Mouse (Mus musculus): ENCODE data around the gene Tor1aip1. TPM values are rescaled to one million over a fixed set of nuclear protein-coding genes. Genes with fewer than 3 reads are reported as not detected.

The Tor1aip1 gene
- 54.7 and 55.2 TPM in 2 replicates for polyA plus RNA-seq (2015; fragmentation: Nextera tagmentation; extraction: Ambion mirVana)

DNA sequence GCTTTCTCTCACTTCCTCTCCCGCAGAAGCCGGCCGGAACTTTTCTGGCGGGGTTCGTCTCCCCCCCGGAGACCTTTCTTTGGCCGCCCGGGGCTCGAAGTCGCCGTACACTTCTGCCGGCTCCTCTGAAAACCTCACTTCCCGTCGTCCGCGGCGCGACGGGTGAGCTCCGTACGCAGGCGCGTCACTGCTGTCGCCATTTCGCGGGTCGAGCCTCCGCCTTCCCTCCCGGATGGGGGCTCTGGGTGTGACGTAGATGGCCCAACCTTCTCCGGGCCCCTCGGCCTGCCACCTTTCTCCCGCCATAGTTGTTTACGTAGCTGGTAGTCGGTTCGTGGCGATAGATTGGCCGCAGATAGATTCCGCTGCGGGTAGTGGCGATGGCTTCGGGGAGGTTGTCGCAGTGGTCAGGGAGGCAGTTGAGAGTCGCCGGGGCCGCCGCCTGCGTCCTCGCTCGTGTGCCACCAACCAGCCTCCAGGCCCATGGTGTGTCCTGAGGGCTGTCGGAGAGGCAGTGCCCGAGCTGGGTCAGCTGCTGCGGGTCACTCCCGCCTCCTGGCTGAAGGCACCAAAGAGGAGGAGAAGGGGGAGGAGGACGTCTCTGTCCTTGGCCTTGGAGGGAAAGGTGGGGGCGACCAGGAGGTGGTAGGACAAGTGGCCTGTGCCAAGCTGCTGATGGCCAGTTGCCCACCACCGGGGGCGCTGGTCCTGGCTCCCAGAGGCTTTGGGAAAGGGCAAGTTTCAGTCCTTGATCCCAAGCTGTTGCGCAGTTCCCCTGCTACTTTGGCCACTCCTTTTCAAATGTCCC lies at the start of gene Tor1aip1:
Gene Tor1aip1 (minus strand): TSS at position 551 of the 808 bp plus-strand sequence.
- H3K9ac ChIP-seq (ENCODE audit: low read depth, low read length), result peak within 1 kb of the TSS; percentile 84
- DNase-seq (ENCODE audit: low spot score) (peak; percentile 99), ATAC-seq (replicated peaks; ENCODE audit: low FRiP score, low read depth) (peak; percentile 94)
- peak within 1 kb of the TSS; percentile 73 for H3K4me2 ChIP-seq (ENCODE audit: low read length)
- peak; percentile 86 for TF ChIP-seq CTCF (IDR thresholded peaks at IDR 0.05; ENCODE audit: low read depth)
- H3K4me1 ChIP-seq (replicated peaks; ENCODE audit: insufficient read depth, low read length), result 0 out of 2 replicates have a peak, but pooled peaks cover 5% of the 10 kb centered on the region
- H3K27me3 ChIP-seq (ENCODE audit: insufficient read depth, low read length), result no peaks in the 10 kb centered on the region
- peak within 1 kb of the TSS; percentile 90 for H3K4me3 ChIP-seq (replicated peaks; ENCODE audit: low read depth, low read length)
- under 1% methylated on average over 59 of the region's 59 CpGs for WGBS
- H3K9me3 ChIP-seq (replicated peaks; ENCODE audit: low read length), result no peaks in the 10 kb centered on the region
- peak within 1 kb of the TSS; percentile 100 for H3K27ac ChIP-seq
- peaks cover 19% of the 10 kb centered on the region for H3K36me3 ChIP-seq (ENCODE audit: insufficient read depth, low read length)

DNA sequence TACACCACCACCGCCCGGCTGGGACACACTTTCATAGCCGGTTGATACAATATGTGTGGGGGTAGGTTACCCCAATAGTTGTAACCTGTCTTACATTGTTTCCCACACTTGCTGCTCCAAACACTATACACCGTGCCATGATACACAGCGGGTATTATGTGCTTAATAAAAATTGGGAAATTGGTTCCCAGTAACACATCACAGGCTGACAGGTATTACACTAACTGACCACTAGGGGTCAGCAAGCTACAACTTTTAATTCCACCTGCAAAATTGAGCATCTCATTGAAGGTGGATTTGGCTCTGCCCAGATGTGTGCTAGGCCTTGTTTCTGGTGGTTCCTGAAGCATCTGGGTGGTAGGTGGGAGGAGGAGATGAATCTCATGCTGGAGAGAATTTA lies 49.5 kb upstream of the Tor1aip1 start:
- Histone ChIP-seq H3K4me1 (replicated peaks; ENCODE audit: insufficient read depth, low read length) (no peaks in the 10 kb centered on the region), H3K27ac (no peak overlapping the region), H3K27me3 (ENCODE audit: insufficient read depth, low read length) (no peaks in the 10 kb centered on the region; the same call in 1 of the 2 replicates), H3K4me2 (ENCODE audit: low read length) (no peak overlapping the region), H3K4me3 (replicated peaks; ENCODE audit: low read depth, low read length) (no peak overlapping the region), H3K36me3 (ENCODE audit: insufficient read depth, low read length) (no peaks in the 10 kb centered on the region), H3K9me3 (replicated peaks; ENCODE audit: low read length) (no peaks in the 10 kb centered on the region), H3K9ac (ENCODE audit: low read depth, low read length) (no peak overlapping the region)
- peak; percentile 89 for TF ChIP-seq CTCF (IDR thresholded peaks at IDR 0.05; ENCODE audit: low read depth)
- WGBS, result 54% methylated on average over 5 of the region's 5 CpGs
- DNase-seq (ENCODE audit: low spot score) (peak; percentile 87), ATAC-seq (replicated peaks; ENCODE audit: low FRiP score, low read depth) (0 out of 2 replicates have a peak, but pooled peaks have one; percentile 8)

DNA sequence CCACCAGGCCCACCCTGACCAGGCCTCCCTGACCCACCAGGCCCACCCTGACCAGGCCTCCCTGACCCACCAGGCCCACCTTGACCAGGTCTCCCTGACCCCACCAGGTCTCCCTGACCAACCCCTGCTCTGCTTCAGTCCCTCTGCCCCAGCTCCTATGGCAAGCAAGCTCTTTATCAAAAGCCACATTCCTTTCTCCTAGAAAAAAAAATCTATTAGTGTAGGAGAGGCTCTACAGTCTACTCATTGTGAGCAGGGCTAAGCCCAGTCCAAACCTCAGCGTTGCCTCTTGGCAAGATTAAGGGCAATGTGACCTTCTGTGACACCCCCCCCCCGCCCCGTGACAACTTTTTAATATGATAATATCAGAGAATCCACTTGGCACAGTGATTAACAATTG lies 48.3 kb upstream of the Tor1aip1 start:
- Histone ChIP-seq H3K4me1 (replicated peaks; ENCODE audit: insufficient read depth, low read length) (no peaks in the 10 kb centered on the region), H3K36me3 (ENCODE audit: insufficient read depth, low read length) (no peaks in the 10 kb centered on the region), H3K27me3 (ENCODE audit: insufficient read depth, low read length) (no peaks in the 10 kb centered on the region; the same call in 1 of the 2 replicates), H3K9me3 (replicated peaks; ENCODE audit: low read length) (no peaks in the 10 kb centered on the region), H3K4me3 (replicated peaks; ENCODE audit: low read depth, low read length) (no peak overlapping the region), H3K27ac (no peak overlapping the region), H3K4me2 (ENCODE audit: low read length) (no peak overlapping the region), H3K9ac (ENCODE audit: low read depth, low read length) (no peak overlapping the region)
- TF ChIP-seq CTCF (IDR thresholded peaks at IDR 0.05; ENCODE audit: low read depth), result no peak
- ATAC-seq (replicated peaks; ENCODE audit: low FRiP score, low read depth) (no peak), DNase-seq (ENCODE audit: low spot score) (no peak)
- 73% methylated on average over 3 of the region's 3 CpGs for WGBS

DNA sequence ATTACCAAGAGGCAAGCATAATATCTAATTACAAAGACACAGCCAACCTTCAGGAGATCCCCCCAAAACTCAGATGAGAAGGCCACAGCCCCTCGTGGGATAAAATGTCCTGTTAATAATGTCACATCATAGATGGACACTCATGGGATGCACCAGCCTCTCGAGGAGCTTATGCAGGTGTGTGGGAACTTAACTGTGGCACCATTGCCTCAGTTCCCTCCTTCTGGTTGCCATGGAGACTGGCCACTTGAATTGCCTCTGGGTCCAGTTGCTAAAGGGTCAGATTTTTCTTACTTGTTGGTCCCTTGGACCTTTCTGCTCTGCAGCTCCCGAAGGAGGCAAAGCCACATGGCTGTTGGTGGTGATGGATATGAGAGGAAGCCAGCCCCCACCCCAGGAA lies 41.4 kb upstream of the Tor1aip1 start:
- Histone ChIP-seq H3K9ac (ENCODE audit: low read depth, low read length) (no peak overlapping the region), H3K27me3 (ENCODE audit: insufficient read depth, low read length) (no peaks in the 10 kb centered on the region), H3K9me3 (replicated peaks; ENCODE audit: low read length) (no peaks in the 10 kb centered on the region), H3K4me1 (replicated peaks; ENCODE audit: insufficient read depth, low read length) (no peaks in the 10 kb centered on the region), H3K4me2 (ENCODE audit: low read length) (no peak overlapping the region), H3K27ac (no peak overlapping the region), H3K4me3 (replicated peaks; ENCODE audit: low read depth, low read length) (no peak overlapping the region), H3K36me3 (ENCODE audit: insufficient read depth, low read length) (no peaks in the 10 kb centered on the region)
- no peak for TF ChIP-seq CTCF (IDR thresholded peaks at IDR 0.05; ENCODE audit: low read depth)
- ATAC-seq (replicated peaks; ENCODE audit: low FRiP score, low read depth), result no peak
- 59% methylated on average over 3 of the region's 3 CpGs for WGBS
- no peak for DNase-seq (ENCODE audit: low spot score)

DNA sequence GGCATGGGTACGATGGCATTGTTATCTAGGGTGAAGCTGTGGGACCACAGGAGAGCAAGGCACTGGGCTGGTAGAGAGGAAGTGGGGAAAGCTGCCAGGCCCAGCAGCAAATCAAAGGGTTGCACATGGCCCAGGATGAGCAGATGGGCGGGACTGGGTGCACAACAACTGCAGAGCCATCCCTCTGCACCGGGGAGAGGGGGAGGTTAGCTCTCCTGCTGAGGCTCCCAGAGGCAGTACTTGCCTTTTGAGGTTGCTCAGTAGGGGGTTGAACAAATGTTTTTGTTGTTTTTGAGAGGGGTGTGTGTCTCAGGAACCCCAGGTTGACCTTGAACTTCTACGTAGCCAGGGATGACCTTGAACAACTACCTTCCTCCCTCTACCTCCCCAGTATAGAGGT lies 40.2 kb upstream of the Tor1aip1 start:
- no peak overlapping the region for H3K27ac ChIP-seq
- H3K27me3 ChIP-seq (ENCODE audit: insufficient read depth, low read length), result no peaks in the 10 kb centered on the region
- DNase-seq (ENCODE audit: low spot score) (no peak), ATAC-seq (replicated peaks; ENCODE audit: low FRiP score, low read depth) (no peak)
- no peaks in the 10 kb centered on the region for H3K36me3 ChIP-seq (ENCODE audit: insufficient read depth, low read length)
- no peaks in the 10 kb centered on the region for H3K9me3 ChIP-seq (replicated peaks; ENCODE audit: low read length)
- 52% methylated on average over 4 of the region's 4 CpGs for WGBS
- H3K4me2 ChIP-seq (ENCODE audit: low read length), result no peak overlapping the region
- H3K4me1 ChIP-seq (replicated peaks; ENCODE audit: insufficient read depth, low read length), result no peaks in the 10 kb centered on the region
- TF ChIP-seq CTCF (IDR thresholded peaks at IDR 0.05; ENCODE audit: low read depth), result no peak
- no peak overlapping the region for H3K9ac ChIP-seq (ENCODE audit: low read depth, low read length)
- H3K4me3 ChIP-seq (replicated peaks; ENCODE audit: low read depth, low read length), result no peak overlapping the region

DNA sequence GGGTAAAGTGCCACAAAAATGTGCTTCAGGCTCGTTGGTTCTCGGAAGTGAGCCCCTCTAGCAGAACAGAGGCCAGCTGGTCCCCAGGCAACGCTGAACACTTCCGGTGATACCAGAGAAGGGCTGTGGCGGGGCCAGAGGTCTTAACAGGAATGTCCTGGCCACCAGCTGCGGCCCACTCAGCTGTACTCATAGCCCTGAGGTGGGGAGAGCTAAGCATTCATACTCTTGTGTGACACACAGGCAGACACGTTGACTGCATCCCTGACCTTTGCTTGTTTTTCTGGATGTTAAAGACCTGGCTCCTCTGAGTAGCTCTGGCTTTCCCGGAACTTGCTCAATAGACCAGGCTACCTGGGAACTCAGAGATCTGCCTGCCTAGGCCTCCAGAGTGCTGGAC lies 38.3 kb upstream of the Tor1aip1 start:
- H3K9ac ChIP-seq (ENCODE audit: low read depth, low read length), result no peak overlapping the region
- ATAC-seq (replicated peaks; ENCODE audit: low FRiP score, low read depth) (peak; percentile 77; the same call in 1 of the 2 replicates), DNase-seq (ENCODE audit: low spot score) (peak; percentile 88)
- H3K4me1 ChIP-seq (replicated peaks; ENCODE audit: insufficient read depth, low read length), result no peaks in the 10 kb centered on the region
- peak overlapping the region; percentile 25; the same call in 1 of the 2 replicates for H3K27ac ChIP-seq
- no peaks in the 10 kb centered on the region for H3K27me3 ChIP-seq (ENCODE audit: insufficient read depth, low read length)
- no peak overlapping the region for H3K4me2 ChIP-seq (ENCODE audit: low read length)
- WGBS, result 28% methylated on average over 8 of the region's 8 CpGs
- TF ChIP-seq CTCF (IDR thresholded peaks at IDR 0.05; ENCODE audit: low read depth), result no peak
- no peak overlapping the region for H3K4me3 ChIP-seq (replicated peaks; ENCODE audit: low read depth, low read length)
- no peaks in the 10 kb centered on the region for H3K9me3 ChIP-seq (replicated peaks; ENCODE audit: low read length)
- no peaks in the 10 kb centered on the region for H3K36me3 ChIP-seq (ENCODE audit: insufficient read depth, low read length)

All from kidney, postnatal 0 days (tissue).